Comparison of ENCODE assay signal across 8 mouse cellular contexts in genomic region chr8:91312835-91313832, GRCm38 (mm10). TPM values are rescaled to one million over a fixed set of nuclear protein-coding genes. Genes with fewer than 3 reads are reported as not detected.
DNase-seq lines count a peak whose midpoint lies in the region; ATAC-seq and TF ChIP-seq lines count a peak whose summit lies in the region.

TSS of gene Rpgrip1l (minus strand) at chr8:91313262.
TSS of gene Fto (plus strand) at chr8:91313525.

- H3K4me3 ChIP-seq in cortical plate, adult 2 months (ENCODE audit: insufficient read depth, low read length), result peak within 1 kb of the TSS; percentile 66
- H3K4me3 ChIP-seq in megakaryocyte, embryonic 14.5 days (replicated peaks), result peak within 1 kb of the TSS; percentile 96

- peak within 1 kb of the TSS; percentile 24 for H3K27ac ChIP-seq in cortical plate, adult 2 months (ENCODE audit: insufficient read depth, low read length)

- TF ChIP-seq CTCF in cortical plate, adult 2 months (IDR thresholded peaks at IDR 0.05; ENCODE audit: extremely low read depth, insufficient read depth, low read length), result no peak

- H3K27me3 ChIP-seq in megakaryocyte, embryonic 14.5 days (replicated peaks), result no peaks in the 10 kb centered on the region

- no peaks in the 10 kb centered on the region for H3K9me3 ChIP-seq in megakaryocyte, embryonic 14.5 days

- peaks cover 1% of the 10 kb centered on the region; the same call in 1 of the 2 replicates for H3K4me1 ChIP-seq in cortical plate, adult 2 months (ENCODE audit: control insufficient read depth, insufficient read depth, low read length)
- H3K4me1 ChIP-seq in megakaryocyte, embryonic 14.5 days, result peaks cover 62% of the 10 kb centered on the region

- H3K36me3 ChIP-seq in megakaryocyte, embryonic 14.5 days (replicated peaks; ENCODE audit: low read length), result peaks cover 19% of the 10 kb centered on the region

- TF ChIP-seq POLR2A in cortical plate, adult 2 months (IDR thresholded peaks at IDR 0.05; ENCODE audit: extremely low read depth, insufficient read depth, low read length), result peak; percentile 51; the same call in 1 of the 2 replicates

- DNase-seq in gastrocnemius, adult 8-10 months (ENCODE audit: low spot score in 2 of 2), result peak; percentile 93 to 95
- peak; percentile 97 for DNase-seq in hindlimb bud, embryonic 11.5 days (ENCODE audit: extremely low spot score, low read depth, low spot score)
- peak; percentile 91 to 98 for DNase-seq in left cerebral cortex, adult 8-10 months (ENCODE audit: low spot score in 2 of 2)
- peak; percentile 99 to 100 for DNase-seq in right cerebral cortex, postnatal 10 days (ENCODE audit: low spot score in 2 of 2)
- peak; percentile 83 for DNase-seq in urinary bladder, postnatal 25 days (ENCODE audit: low spot score)

- peak; percentile 97 for ATAC-seq in activated CD4-positive, CD25-positive, alpha-beta regulatory T cell, adult 4 months

RNA-seq across cellular contexts. Expression of gene Rpgrip1l, which starts in this region (rescaled TPM):
- polyA plus RNA-seq in activated CD4-positive, CD25-positive, alpha-beta regulatory T cell, adult 4 months (2017; shearing (Covaris generic)), result 1 to 10 TPM in 1 of 2 experiments, under 1 TPM in 1; 0.42 to 1.9 TPM
- 7.8 and 8.1 TPM in 2 replicates for polyA plus RNA-seq in cortical plate, adult 2 months (2012; rRNA removed)
- total RNA-seq in gastrocnemius, adult 8-10 months (2022), result 1 to 10 TPM; 1.2 to 2.6 (median 2.3) TPM
- 10 to 100 TPM; 20.5 to 28.3 (median 26.7) TPM for total RNA-seq in left cerebral cortex, adult 8-10 months (2022)
- 0.27 TPM in 1 of 2 replicates, not detected in the other for polyA plus RNA-seq in megakaryocyte, embryonic 14.5 days (2012; ENCODE audit: insufficient read depth, low replicate concordance)

RNA-seq across cellular contexts. Expression of gene Fto, which starts in this region (rescaled TPM):
- polyA plus RNA-seq in activated CD4-positive, CD25-positive, alpha-beta regulatory T cell, adult 4 months (2017; shearing (Covaris generic)), result 10 to 100 TPM; 58.0 to 63.8 TPM
- polyA plus RNA-seq in cortical plate, adult 2 months (2012; rRNA removed), result 119 and 123 TPM in 2 replicates
- 10 to 100 TPM; 71.1 to 83.2 (median 80.8) TPM for total RNA-seq in gastrocnemius, adult 8-10 months (2022)
- total RNA-seq in left cerebral cortex, adult 8-10 months (2022), result 100 to 1,000 TPM; 155 to 180 (median 173) TPM
- polyA plus RNA-seq in megakaryocyte, embryonic 14.5 days (2012; ENCODE audit: insufficient read depth, low replicate concordance), result 1.5 and 9.5 TPM in 2 replicates

Comparison
In these comparisons a context has a peak if more than half of its experiments do, and no peak if none do; other contexts are left out.
1. Peak in every context shown above with its lines: DNase-seq, ATAC-seq, H3K4me3 ChIP-seq and H3K27ac ChIP-seq.
2. RNA of gene Rpgrip1l (total RNA-seq): 20.5 to 28.3 TPM in left cerebral cortex, adult 8-10 months; 1.2 to 2.6 TPM in gastrocnemius, adult 8-10 months; every median in the first group is over 4 times any median in the second.